Mouse (Mus musculus) kidney, adult 2 months (tissue): ENCODE data around the gene Dapp1.

Experiments used
- CTCF ChIP-seq: fragments of 200-500 bp; conservative IDR thresholded peaks from 2 replicates; pipeline ENCODE4 v1.5.1; 2011; ENCODE audit warnings: low read depth, mild to moderate bottlenecking, control low read depth, low read length, moderate library complexity, mixed read lengths; ENCODE audit not compliant: insufficient read depth, insufficient read length
- POLR2A ChIP-seq: fragments of 200-500 bp; IDR thresholded peaks from one replicate; pipeline ENCODE4 v1.6.1; 2011; ENCODE audit warnings: low read depth, low read length, control low read depth

DNA sequence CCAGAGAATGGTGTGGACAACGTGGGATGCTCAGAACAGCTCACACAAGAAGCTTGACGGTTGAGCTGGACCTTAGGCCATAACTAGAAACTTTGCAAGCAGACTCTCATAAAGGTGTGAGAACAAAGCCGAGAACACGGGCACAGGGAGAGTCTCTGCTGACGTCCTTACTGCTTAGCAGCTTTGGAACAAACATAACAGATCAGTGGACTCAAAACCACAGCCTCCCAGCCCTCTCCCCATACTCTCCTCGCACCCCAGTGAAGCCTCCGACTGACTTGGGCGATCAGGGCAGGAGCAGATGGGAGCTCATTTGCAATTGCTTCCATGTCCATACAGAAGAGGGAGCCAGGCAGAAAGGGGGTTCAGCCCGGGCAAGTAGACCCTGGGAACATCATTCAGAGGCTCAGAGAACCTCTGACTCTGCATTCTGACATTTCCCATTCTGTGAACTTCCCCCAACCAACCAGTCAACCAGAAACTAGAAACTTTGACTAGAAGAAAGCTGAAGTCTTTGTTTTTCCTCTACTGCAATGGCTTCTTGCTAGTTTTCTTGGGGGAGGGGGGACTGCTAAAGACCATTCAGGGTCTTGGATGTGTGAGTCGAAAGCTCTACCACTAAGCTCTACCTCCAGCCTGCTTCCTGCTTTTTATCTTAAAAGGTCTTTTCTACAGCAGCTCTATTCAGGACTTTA is 31.0 kb downstream of the Dapp1 start:
- no peak for TF ChIP-seq CTCF
- no peak for TF ChIP-seq POLR2A
